Mouse (Mus musculus) T-helper 17 cell (primary cell): ENCODE results near the gene Mbd3.

Experiments
- in situ Hi-C, 2 experiments: fragments of 300-600 bp; cut with MboI, MseI; formaldehyde crosslinking; loops; 1 replicate in 1 of 2; 2 replicates in 1 of 2; pipeline ENCODE4 v1.15.1; 2025; ENCODE audit warnings: high pct_unique_total_duplicates in 2 of 2

The Mbd3 gene

GRCm38 (mm10) chr10:80397524-80398173 is 1.7 kb downstream of the Mbd3 start:
- in situ Hi-C loops: loop anchor here in 1 of 2 experiments (5.0 kb wide), 1 partner anchor 1205 kb away; the partner anchor contains the start of gene Tle6

GRCm38 (mm10) chr10:80396822-80397523 is 2.4 kb downstream of the Mbd3 start:
- in situ Hi-C loops: loop anchor here in 1 of 2 experiments (5.0 kb wide), 1 partner anchor 1205 kb away; the partner anchor contains the start of gene Tle6

GRCm38 (mm10) chr10:80395025-80395627 is 4.2 kb downstream of the Mbd3 start:
- in situ Hi-C loops: loop anchor here in 1 of 2 experiments (5.0 kb wide), 1 partner anchor 1207 kb away; the partner anchor contains the start of gene Tle6

GRCm38 (mm10) chr10:80392687-80393086 is 6.7 kb downstream of the Mbd3 start:
- in situ Hi-C loops: no loop called here

- in situ Hi-C loops: no loop called here
These were observed 8.7 kb downstream of the Mbd3 start for GRCm38 (mm10) chr10:80390697-80391096.

GRCm38 (mm10) chr10:80389185-80389708 is 10.1 kb downstream of the Mbd3 start:
- in situ Hi-C loops: no loop called here

- in situ Hi-C loops: no loop called here
These were observed 10.6 kb downstream of the Mbd3 start for GRCm38 (mm10) chr10:80388731-80389130.

GRCm38 (mm10) chr10:80387522-80387959 is 11.8 kb downstream of the Mbd3 start, which contains the start of gene Mex3d:
TSS of gene Mex3d (minus strand) at chr10:80387659.
- in situ Hi-C loops: no loop called here

GRCm38 (mm10) chr10:80386735-80387471 is 12.4 kb downstream of the Mbd3 start:
- in situ Hi-C loops: no loop called here

- in situ Hi-C loops: no loop called here
These were observed 13.3 kb downstream of the Mbd3 start for GRCm38 (mm10) chr10:80385811-80386734.

- in situ Hi-C loops: no loop called here
These were observed 14.0 kb downstream of the Mbd3 start for GRCm38 (mm10) chr10:80385310-80385709.

GRCm38 (mm10) chr10:80384709-80385108 is 14.6 kb downstream of the Mbd3 start:
- in situ Hi-C loops: no loop called here

- in situ Hi-C loops: no loop called here
These were observed 15.2 kb downstream of the Mbd3 start for GRCm38 (mm10) chr10:80384115-80384639.

GRCm38 (mm10) chr10:80383431-80383830 is 15.9 kb downstream of the Mbd3 start:
- in situ Hi-C loops: no loop called here

GRCm38 (mm10) chr10:80382641-80383365 is 16.5 kb downstream of the Mbd3 start:
- in situ Hi-C loops: no loop called here

GRCm38 (mm10) chr10:80377716-80378115 is 21.6 kb downstream of the Mbd3 start:
- in situ Hi-C loops: loop anchor here in 1 of 2 experiments (5.0 kb wide), 1 partner anchor 40 kb away; no protein-coding TSS in a partner anchor

GRCm38 (mm10) chr10:80376160-80376559 is 23.2 kb downstream of the Mbd3 start:
- in situ Hi-C loops: loop anchor here in 1 of 2 experiments (5.0 kb wide), 1 partner anchor 39 kb away; no protein-coding TSS in a partner anchor

GRCm38 (mm10) chr10:80374063-80374462 is 25.3 kb downstream of the Mbd3 start:
- in situ Hi-C loops: loop anchor here in 1 of 2 experiments (5.0 kb wide), 1 partner anchor 37 kb away; no protein-coding TSS in a partner anchor

- in situ Hi-C loops: loop anchor here in 1 of 2 experiments (5.0 kb wide), 1 partner anchor 35 kb away; no protein-coding TSS in a partner anchor
These were observed 26.6 kb downstream of the Mbd3 start for GRCm38 (mm10) chr10:80372706-80373105.
